Mouse (Mus musculus): ENCODE data around the gene 2310011J03Rik.
A peak's percentile ranks its signal among the peaks of the same experiment; 100 is the strongest.

Gene 2310011J03Rik

DNA sequence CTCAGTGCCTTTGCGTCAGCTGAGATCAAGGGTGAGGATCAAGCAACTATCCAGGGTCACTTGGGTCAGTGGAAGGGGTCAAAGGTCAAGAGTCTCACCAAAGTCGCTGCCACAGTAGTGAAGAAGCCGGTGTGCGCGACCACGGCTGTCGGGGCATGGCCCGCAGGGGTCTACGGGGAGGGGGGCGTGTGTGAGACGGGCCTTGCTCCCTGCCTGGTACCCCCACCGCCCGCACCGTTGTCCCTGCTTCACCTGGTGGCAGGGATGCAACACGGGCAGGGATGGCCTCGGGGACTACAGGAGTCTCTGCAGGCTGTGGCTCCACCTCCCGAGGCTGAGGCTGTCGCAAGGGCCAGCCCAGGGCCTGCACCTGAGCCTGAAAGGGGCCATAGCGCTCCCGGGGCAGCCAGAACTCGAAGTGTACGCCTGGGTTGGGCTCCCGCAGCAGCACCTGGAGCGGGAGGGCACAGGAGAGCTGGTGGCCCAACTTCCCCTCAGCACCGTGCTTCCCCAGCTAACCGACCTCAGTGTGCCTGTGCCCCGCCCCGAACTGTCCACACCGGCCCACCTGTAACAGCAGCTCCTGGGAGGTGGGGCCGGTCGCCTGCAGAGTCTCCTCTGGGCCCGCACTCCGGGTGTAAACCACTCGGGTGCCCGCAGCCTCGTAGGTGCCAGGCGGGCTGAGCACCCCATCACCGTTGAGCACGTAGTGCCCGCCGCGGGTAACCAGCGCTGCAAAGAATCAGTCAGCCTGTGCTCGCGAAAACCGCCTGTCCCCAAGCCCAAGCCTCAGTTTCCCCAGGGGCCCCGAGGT is 21.4 kb upstream of the 2310011J03Rik start:
- DNase-seq, result peak in 1 of 2 experiments; percentile 17

GRCm38 (mm10) chr10:80341026-80341425 is 20.7 kb upstream of the 2310011J03Rik start:
- DNase-seq, result no peak

DNA sequence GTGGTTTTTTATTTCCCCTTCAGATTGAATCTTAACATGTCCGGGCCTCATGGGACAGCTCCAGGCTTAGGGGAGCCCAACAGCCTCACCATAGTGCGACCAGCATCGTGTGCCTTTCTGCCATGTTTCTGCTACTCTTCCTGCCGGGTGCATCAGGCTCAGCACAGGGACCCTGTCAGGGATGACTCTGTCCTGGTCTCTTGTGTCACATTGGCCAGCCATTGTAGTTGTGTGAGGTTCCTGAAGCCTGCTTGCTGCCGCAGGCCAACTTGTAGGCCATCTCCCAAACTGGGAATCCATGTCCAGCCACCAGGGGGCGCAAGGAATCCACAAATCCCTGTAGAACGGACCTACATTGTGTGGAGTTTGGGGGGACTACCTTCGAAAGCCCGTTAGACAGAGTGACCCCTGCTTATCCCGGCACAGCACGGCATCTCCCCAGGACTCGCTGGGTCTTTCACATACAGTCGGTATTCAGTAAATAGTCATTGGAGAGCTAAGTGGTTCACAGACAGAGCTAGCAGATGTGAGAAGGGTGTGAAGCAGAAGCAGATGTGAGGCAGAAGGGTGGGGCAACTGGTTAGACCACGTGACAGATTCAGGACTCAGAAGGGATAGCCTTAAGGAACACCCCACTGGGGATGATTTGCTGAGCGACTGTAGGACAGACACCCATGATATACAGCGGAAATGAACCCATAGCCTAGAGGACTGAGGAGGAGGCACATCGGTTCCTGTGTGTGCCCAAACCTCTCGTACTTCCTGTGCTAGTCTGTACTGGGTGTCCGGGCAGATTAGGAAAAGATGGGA is 19.8 kb upstream of the 2310011J03Rik start:
- peak; percentile 74 to 79 for DNase-seq

GRCm38 (mm10) chr10:80336263-80336662 is 15.9 kb upstream of the 2310011J03Rik start:
- no peak for DNase-seq

DNA sequence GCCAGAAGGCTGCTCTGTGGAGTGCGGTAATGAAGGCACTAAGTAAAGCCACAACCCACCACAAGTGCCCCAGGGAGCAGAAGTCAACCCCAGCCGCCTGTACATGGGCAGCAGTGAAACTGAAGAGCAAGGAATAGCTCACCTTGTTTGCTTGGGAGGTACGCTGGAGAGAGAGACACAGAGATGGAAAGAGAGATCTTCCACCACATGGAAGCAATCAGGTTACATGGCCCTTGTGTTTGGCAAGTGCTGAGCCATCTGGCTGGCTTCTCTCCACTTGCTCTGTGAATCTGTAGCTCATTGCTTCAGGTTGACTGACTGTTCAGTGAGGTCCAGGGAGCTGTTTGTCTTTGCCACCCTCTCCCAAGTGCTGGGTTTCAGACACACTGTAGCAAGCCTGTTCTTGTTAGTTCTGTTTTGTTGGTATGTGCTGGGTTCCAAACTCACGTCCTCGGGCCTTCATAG is 12.2 kb upstream of the 2310011J03Rik start:
- DNase-seq, result no peak

- no peak for DNase-seq
Measured at GRCm38 (mm10) chr10:80331636-80332524, 11.5 kb upstream of the 2310011J03Rik start.

DNA sequence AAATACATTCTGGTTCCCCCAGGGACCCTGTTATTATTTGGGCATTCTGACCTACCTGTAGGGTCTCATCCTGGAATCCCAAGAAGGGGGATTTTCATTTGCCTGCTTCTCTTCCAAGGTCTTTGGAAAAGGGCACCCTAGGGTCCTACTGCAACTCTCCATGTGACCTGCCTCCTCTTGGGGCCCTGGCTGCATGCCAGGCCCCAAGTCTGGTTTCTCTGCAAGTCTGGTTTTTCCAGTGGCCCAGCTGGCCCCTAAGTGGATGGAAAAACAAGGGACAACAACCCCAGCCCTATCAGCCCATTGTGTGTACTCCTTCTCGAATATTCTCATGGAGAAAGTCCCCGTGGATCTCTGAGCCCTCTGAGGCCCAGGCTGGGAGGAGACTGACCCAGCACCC is 10.6 kb upstream of the 2310011J03Rik start:
- no peak for DNase-seq

DNA sequence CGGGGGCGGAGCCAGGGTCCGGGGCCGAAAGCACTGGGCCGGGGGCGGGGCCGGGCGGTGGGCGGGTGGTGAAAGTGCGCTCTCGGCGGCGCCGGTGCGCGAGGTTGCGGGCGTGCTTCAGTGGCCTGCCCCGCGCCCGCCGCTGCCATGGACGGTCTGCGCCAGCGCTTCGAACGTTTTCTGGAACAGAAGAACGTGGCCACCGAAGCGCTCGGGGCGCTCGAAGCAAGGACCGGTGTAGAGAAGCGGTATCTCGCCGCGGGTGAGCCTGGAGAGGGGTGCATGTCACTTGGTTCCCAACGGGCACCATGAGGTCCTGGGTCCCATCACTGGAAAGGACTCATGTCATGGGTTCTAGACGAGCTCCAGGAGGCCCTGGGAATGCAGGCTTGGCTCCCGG is 9.7 kb upstream of the 2310011J03Rik start:
- DNase-seq, result no peak

DNA sequence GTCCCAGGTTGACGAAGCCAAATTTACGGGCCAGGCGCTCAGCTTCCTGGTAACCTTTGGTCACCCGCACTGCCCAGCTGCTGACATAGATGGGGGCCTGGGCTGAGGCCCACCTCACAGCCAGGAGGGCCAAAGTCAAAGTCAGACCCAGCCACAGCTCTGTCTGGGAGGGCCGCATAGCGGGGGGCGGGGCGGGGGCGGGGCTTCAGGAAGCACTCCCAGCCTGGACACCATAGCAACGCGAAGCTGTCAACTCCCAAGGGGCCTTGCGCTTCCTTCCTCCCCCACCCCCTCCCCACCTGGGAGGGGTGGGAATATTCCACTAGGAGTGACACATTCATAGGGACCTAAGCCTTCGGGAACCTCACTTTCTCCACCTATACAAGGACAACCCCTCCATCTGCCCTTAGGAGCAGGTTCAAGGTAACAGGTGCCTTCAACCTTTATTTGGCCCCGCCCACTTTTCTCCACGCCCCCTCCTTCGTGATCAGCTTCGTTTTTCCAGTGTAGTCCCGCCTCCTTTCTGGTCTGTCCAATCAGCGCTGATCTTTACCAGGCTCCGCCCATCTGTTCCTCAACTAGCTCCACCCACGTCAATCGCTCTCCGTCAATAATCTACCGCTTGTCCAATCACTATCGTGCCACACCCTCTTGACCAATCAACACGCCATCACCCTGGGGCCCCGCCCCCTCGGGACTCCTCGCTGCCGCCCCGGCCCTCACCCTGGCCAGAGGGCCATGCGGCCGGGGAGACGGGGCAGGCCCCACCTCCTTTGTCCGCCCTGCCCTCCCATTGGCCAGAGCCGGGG is 9.1 kb upstream of the 2310011J03Rik start, which contains the start of the genes Pcsk4 and Reep6:
Gene Pcsk4, minus strand, starts transcription at position 226 of the 809 bp plus-strand sequence.
Gene Reep6, plus strand, starts transcription at position 681 of the 809 bp plus-strand sequence.
- peak; percentile 63 to 77 for DNase-seq

- peak in 1 of 2 experiments; percentile 19 for DNase-seq
Measured at GRCm38 (mm10) chr10:80325045-80325444, 4.7 kb upstream of the 2310011J03Rik start.

GRCm38 (mm10) chr10:80324120-80325037 is 4.0 kb upstream of the 2310011J03Rik start:
- no peak for DNase-seq

- peak; percentile 58 to 68 for DNase-seq
Measured at GRCm38 (mm10) chr10:80323261-80324119, 3.2 kb upstream of the 2310011J03Rik start.

GRCm38 (mm10) chr10:80322811-80323211 is 2.5 kb upstream of the 2310011J03Rik start:
- DNase-seq, result peak in 1 of 2 experiments; percentile 47

DNA sequence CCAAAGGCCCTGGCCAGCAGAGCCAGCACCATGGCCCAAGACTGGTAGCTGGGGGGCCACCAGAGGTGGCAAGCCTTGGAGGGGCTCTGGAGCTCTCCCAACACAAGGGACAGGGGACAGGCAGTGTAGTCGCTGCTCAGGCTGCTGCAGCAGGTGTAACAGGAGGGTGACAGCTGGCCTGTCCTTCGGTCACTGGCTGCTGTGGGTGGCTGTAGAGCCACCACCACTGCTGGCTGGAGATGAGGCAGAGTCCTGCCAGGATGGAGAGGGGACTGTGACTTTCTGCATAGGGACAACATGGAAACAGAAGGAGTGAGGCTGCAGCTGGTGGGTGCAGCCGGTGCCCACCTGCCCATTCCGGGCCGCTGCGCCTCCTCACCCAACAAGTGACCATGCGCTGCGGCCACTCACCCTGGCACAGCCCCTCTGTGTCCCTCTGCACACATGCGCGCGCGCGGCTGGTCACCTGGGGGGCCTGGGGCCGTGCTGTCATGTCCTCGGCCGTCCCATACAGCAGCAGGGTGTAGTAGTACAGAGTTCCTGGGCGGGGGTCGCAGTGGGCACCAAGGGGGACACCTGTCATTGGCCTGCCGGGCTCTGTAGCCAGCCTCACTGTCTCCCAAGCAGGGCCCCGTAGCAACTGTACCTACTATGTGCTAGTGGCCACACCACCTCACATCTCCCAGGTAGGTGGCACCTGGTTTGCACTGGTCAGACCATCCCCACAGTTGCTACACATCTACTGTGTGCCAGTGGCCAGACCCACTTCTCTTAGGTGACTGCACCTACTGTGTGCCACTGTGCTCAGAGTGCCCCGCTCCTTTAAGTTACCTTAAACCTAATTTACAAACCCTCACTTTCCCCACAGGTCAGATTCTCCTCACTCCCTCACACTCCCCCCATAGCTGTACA is 1.6 kb upstream of the 2310011J03Rik start:
- DNase-seq, result peak in 1 of 2 experiments; percentile 23

- DNase-seq, result no peak
Measured at GRCm38 (mm10) chr10:80321014-80321669, 805 bp upstream of the 2310011J03Rik start.

DNA sequence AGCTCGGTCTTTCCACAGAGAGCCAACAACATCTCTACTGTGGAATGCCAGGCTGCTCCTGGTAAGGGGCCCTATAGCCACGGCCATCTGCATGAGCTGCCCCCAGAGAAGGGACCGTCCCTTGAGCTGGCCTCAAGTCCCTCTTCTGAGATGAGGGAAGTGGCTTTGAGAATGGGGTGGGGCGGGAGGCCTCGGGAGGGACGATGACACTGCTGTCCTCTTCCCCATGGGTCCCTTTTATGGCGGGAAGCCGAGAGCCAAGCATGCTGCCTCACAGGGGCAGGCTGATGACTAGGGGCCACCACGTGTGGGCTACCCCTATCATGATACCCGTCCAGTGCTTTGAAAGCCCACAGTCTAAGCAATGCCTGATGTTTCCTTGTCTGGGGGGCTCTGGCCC is 3.3 kb downstream of the 2310011J03Rik start:
- no peak for DNase-seq

DNA sequence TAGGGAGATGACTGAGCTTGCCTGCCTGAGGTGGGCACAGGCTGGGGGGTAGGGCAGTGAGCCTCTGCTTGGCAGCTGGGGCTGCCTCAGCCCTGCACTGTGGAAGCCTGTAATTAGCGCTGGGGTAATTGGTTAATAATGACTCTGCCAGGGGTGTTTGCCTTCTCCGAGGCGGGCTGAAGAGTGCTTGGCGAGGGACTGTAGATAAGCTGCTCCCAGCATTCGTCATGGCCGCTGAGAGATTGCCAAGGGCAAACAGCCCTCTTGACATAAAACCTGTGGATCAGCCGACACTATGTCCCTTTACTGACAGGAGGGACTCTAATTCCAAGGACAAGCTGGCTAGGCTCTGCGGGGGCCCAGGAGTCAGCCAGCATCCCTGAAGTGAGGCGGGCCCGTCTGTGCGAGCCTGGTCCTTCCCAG is 4.0 kb downstream of the 2310011J03Rik start:
- no peak for DNase-seq

- no peak for DNase-seq
Measured at GRCm38 (mm10) chr10:80315315-80315714, 5.0 kb downstream of the 2310011J03Rik start.

All from thymus, postnatal 36 days (tissue).